Mouse (Mus musculus): ENCODE measurements at regions not wholly inside any gene's neighbourhood (a gene's known extent, or its start where the extent isn't known, plus 50 kb on each side); places are given as distances from the start of the nearest gene placed in this dataset.
"Not testable (repeated sequence)": the region's sequence is repeated elsewhere in the genome, so short reads cannot be mapped to it uniquely, and the experiment has no call there.

- no peak for DNase-seq (ENCODE audit: low spot score in 2 of 2)
Observed at GRCm38 (mm10) chr2:107117564-107117963, 58.1 kb upstream of the Fshb start.

GRCm38 (mm10) chr2:107118711-107119474 lies 59.4 kb upstream of the Fshb start:
- DNase-seq (ENCODE audit: low spot score in 2 of 2): no peak

- DNase-seq (ENCODE audit: low spot score in 2 of 2): no peak
Observed at GRCm38 (mm10) chr2:107119697-107120096, 60.2 kb upstream of the Fshb start.

- no peak for DNase-seq (ENCODE audit: low spot score in 2 of 2)
Observed at GRCm38 (mm10) chr2:107133186-107133585, 73.7 kb upstream of the Fshb start.

GRCm38 (mm10) chr2:107149317-107149716 lies 89.9 kb upstream of the Fshb start:
- no peak for DNase-seq (ENCODE audit: low spot score in 2 of 2)

GRCm38 (mm10) chr2:107149851-107150250 lies 90.4 kb upstream of the Fshb start:
- DNase-seq (ENCODE audit: low spot score in 2 of 2): no peak

GRCm38 (mm10) chr2:107150373-107150772 lies 90.9 kb upstream of the Fshb start:
- DNase-seq (ENCODE audit: low spot score in 2 of 2): no peak

- DNase-seq (ENCODE audit: low spot score in 2 of 2): no peak
Observed at GRCm38 (mm10) chr2:107151878-107152277, 92.4 kb upstream of the Fshb start.

GRCm38 (mm10) chr2:107158836-107159402 lies 99.5 kb upstream of the Fshb start:
- DNase-seq (ENCODE audit: low spot score in 2 of 2): not testable (repeated sequence)

GRCm38 (mm10) chr2:107175721-107176120 lies 114.7 kb upstream of the Kcna4 start:
- DNase-seq (ENCODE audit: low spot score in 2 of 2): no peak

GRCm38 (mm10) chr2:107183066-107183465 lies 107.4 kb upstream of the Kcna4 start:
- no peak for DNase-seq (ENCODE audit: low spot score in 2 of 2)

GRCm38 (mm10) chr2:107184864-107185263 lies 105.6 kb upstream of the Kcna4 start:
- no peak for DNase-seq (ENCODE audit: low spot score in 2 of 2)

GRCm38 (mm10) chr2:107201856-107202473 lies 88.5 kb upstream of the Kcna4 start:
- no peak for DNase-seq (ENCODE audit: low spot score in 2 of 2)

GRCm38 (mm10) chr2:107202474-107202858 lies 88.0 kb upstream of the Kcna4 start:
- no peak for DNase-seq (ENCODE audit: low spot score in 2 of 2)

GRCm38 (mm10) chr2:107221544-107221943 lies 68.9 kb upstream of the Kcna4 start:
- DNase-seq (ENCODE audit: low spot score in 2 of 2): no peak

- no peak for DNase-seq (ENCODE audit: low spot score in 2 of 2)
Observed at GRCm38 (mm10) chr2:107224679-107225078, 65.8 kb upstream of the Kcna4 start.

- DNase-seq (ENCODE audit: low spot score in 2 of 2): no peak
Observed at GRCm38 (mm10) chr2:107227486-107227885, 63.0 kb upstream of the Kcna4 start.

GRCm38 (mm10) chr2:107228287-107228686 lies 62.2 kb upstream of the Kcna4 start:
- DNase-seq (ENCODE audit: low spot score in 2 of 2): peak; percentile 7 to 12

GRCm38 (mm10) chr2:107231680-107232079 lies 58.8 kb upstream of the Kcna4 start:
- no peak for DNase-seq (ENCODE audit: low spot score in 2 of 2)

- no peak for DNase-seq (ENCODE audit: low spot score in 2 of 2)
Observed at GRCm38 (mm10) chr2:107232885-107233284, 57.6 kb upstream of the Kcna4 start.
